Mouse (Mus musculus): ENCODE measurements around the gene Fam57b.

DNA sequence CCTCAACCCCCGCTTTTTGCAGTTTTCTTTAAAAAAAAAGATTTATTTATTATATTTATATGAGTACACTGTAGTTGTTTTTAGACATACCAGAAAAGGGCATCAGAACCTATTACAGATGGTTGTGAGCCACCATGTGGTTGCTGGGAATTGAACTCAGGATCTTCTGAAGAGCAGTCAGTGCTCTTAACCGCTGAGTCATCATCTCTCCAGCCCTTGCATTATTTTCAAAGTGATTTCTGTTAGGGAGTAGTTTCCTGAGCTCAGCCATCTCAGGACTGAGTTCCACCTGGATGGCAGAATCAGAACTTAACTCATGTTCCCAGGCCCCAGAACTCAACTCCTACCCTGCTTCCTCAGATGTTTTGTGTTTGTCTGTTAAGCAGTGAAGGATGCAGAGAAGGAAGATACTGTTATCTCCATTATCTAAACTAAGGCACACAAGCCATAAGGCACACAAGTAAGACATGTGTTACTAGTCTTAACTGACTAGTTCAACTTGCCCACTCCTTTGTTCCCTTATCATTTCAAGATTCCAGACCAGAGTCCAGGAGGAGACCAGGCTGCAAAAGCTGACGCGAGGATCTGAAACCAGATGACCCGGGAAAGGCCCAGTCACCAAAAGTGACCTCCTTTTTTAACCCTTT, 12.4 kb downstream of the Fam57b start:
- no peak for TF ChIP-seq MYOD1 (IDR thresholded peaks at IDR 0.05; ENCODE audit: control insufficient read depth in 1 of 3, insufficient read length in 2 of 3, low read depth in 2 of 3)
- no peak for TF ChIP-seq POLR2AphosphoS2 (IDR thresholded peaks at IDR 0.05; ENCODE audit: insufficient read length, low read depth)
- no peak for TF ChIP-seq MAX (IDR thresholded peaks at IDR 0.05; ENCODE audit: low read depth)
- TF ChIP-seq E2F4 (IDR thresholded peaks at IDR 0.05; ENCODE audit: insufficient read depth), result no peak

Data from myocyte (in vitro differentiated cells).